Mouse (Mus musculus) midbrain, postnatal 0 days (tissue): ENCODE results near the gene Camk2g. TPM values are rescaled to one million over a fixed set of nuclear protein-coding genes. Genes with fewer than 3 reads are reported as not detected.

Experiments
- ATAC-seq: fragments of 200-750 bp; cut with Nextera tagmentation; 2 replicates; pipeline ENCODE4 v1.8.0; 2017; ENCODE audit warnings: moderate number of reproducible peaks, mild to moderate bottlenecking, moderate TSS enrichment, moderate library complexity; ENCODE audit not compliant: low FRiP score
- DNase-seq: peaks from one replicate; pipeline ENCODE4 v3.0.0-alpha.2; 2015; ENCODE audit warnings: low spot score
- H3K27ac ChIP-seq: fragments of 300-500 bp; sonication (generic); 2 replicates; pipeline ENCODE4 v1.5.1; 2014; ENCODE audit warnings: low read depth, mild to moderate bottlenecking, low read length, mixed read lengths
- H3K27me3 ChIP-seq: fragments of 300-500 bp; sonication (generic); 2 replicates; pipeline ENCODE4 v1.6.1; 2014; ENCODE audit warnings: low read length, control low read depth, mixed read lengths; ENCODE audit not compliant: insufficient read depth
- H3K36me3 ChIP-seq: fragments of 300-500 bp; sonication (generic); 2 replicates; pipeline ENCODE4 v1.6.1; 2014; ENCODE audit warnings: low read length, control low read depth, mixed read lengths; ENCODE audit not compliant: insufficient read depth
- H3K4me1 ChIP-seq: fragments of 300-500 bp; sonication (generic); 2 replicates; pipeline ENCODE4 v1.6.1; 2014; ENCODE audit warnings: mild to moderate bottlenecking, control low read depth, antibody characterized with exemption, low read length, mixed read lengths; ENCODE audit not compliant: insufficient read depth
- H3K4me2 ChIP-seq: fragments of 300-500 bp; sonication (generic); 2 replicates; pipeline ENCODE4 v1.6.1; 2014; ENCODE audit warnings: low read depth, mild to moderate bottlenecking, low read length, mixed read lengths; ENCODE audit not compliant: poor library complexity, severe bottlenecking
- H3K4me3 ChIP-seq: fragments of 300-500 bp; sonication (generic); 2 replicates; pipeline ENCODE4 v1.5.1; 2014; ENCODE audit warnings: low read depth, mild to moderate bottlenecking, low read length, moderate library complexity
- H3K9ac ChIP-seq: fragments of 300-500 bp; sonication (generic); replicated peaks from 2 replicates; pipeline ENCODE4 v1.6.1; 2014; ENCODE audit warnings: mild to moderate bottlenecking, low read length, moderate library complexity, mixed read lengths; ENCODE audit not compliant: poor library complexity, severe bottlenecking
- H3K9me3 ChIP-seq: fragments of 300-500 bp; sonication (generic); 2 replicates; pipeline ENCODE4 v1.6.1; 2016; ENCODE audit warnings: low read length, control low read depth
- CTCF ChIP-seq: IDR thresholded peaks from 2 replicates; pipeline ENCODE4 v1.5.1; 2016; ENCODE audit warnings: antibody characterized with exemption, mild to moderate bottlenecking
- WGBS: fragments of 180-500 bp; shearing (Covaris S2); extraction: QIAGEN DNeasy Blood & Tissue Kit; methylation state at CpG from one replicate; pipeline ENCODE4 v1.1.7; 2014; 5-methylcytosine and 5-hydroxymethylcytosine counted together
- polyA plus RNA-seq: library from polyadenylated mRNA; unstranded; fragments of >200 nt; fragmentation: Nextera tagmentation; extraction: Ambion mirVana; gene quantifications from 2 replicates; pipeline ENCODE4 v1.2.1, GENCODE M21; 2015
- total RNA-seq: library from RNA; depleted of rRNA; stranded (reverse); fragments of >200 nt; gene quantifications from 2 replicates; pipeline ENCODE4 v1.2.3, GENCODE M21; 2014

Gene Camk2g
- total and polyA plus RNA-seq, 2 experiments from 2014 or later, result 261 to 267 TPM

GRCm38 (mm10) chr14:20780217-20780616, 13.7 kb downstream of the Camk2g start:
- ATAC-seq (no peak), DNase-seq (no peak)
- Histone ChIP-seq H3K4me2 (no peak overlapping the region), H3K27ac (no peak overlapping the region), H3K9ac (no peak overlapping the region), H3K36me3 (peaks cover 34% of the 10 kb centered on the region), H3K27me3 (no peaks in the 10 kb centered on the region), H3K4me3 (no peak overlapping the region), H3K4me1 (no peaks in the 10 kb centered on the region), H3K9me3 (no peaks in the 10 kb centered on the region)
- no peak for TF ChIP-seq CTCF
- 91% methylated on average over 8 of the region's 8 CpGs for WGBS

- 70% methylated on average over 8 of the region's 8 CpGs for WGBS
- ATAC-seq, result peak; percentile 81
- no peaks in the 10 kb centered on the region for H3K27me3 ChIP-seq
- H3K36me3 ChIP-seq, result peaks cover 24% of the 10 kb centered on the region
- DNase-seq, result peak; percentile 74
- no peak overlapping the region for H3K4me2 ChIP-seq
- TF ChIP-seq CTCF, result no peak
- peak overlapping the region; percentile 65; the same call in 1 of the 2 replicates for H3K27ac ChIP-seq
- no peak overlapping the region for H3K9ac ChIP-seq
- no peak overlapping the region for H3K4me3 ChIP-seq
- H3K9me3 ChIP-seq, result no peaks in the 10 kb centered on the region
- H3K4me1 ChIP-seq, result no peaks in the 10 kb centered on the region
These were observed 15.4 kb downstream of the Camk2g start for GRCm38 (mm10) chr14:20778496-20778895.

GRCm38 (mm10) chr14:20775661-20776060, 18.2 kb downstream of the Camk2g start:
- Histone ChIP-seq H3K4me3 (no peak overlapping the region), H3K4me1 (no peaks in the 10 kb centered on the region), H3K36me3 (peaks cover 18% of the 10 kb centered on the region), H3K9me3 (no peaks in the 10 kb centered on the region), H3K27me3 (no peaks in the 10 kb centered on the region), H3K9ac (no peak overlapping the region), H3K4me2 (no peak overlapping the region), H3K27ac (peak overlapping the region; percentile 9; the same call in 1 of the 2 replicates)
- WGBS, result 15% methylated on average over 6 of the region's 6 CpGs
- no peak for DNase-seq
- ATAC-seq, result no peak
- TF ChIP-seq CTCF, result no peak

GRCm38 (mm10) chr14:20773410-20773809, 20.5 kb downstream of the Camk2g start:
- WGBS, result 35% methylated on average over 3 of the region's 3 CpGs
- no peak overlapping the region for H3K4me2 ChIP-seq
- ATAC-seq, result no peak

GRCm38 (mm10) chr14:20772808-20773207, 21.1 kb downstream of the Camk2g start:
- no peak overlapping the region for H3K9ac ChIP-seq
- ATAC-seq, result no peak
- WGBS, result 78% methylated on average over 6 of the region's 6 CpGs

More at GRCm38 (mm10) chr14:20773410-20773809, 20.5 kb downstream of the Camk2g start:
- H3K27ac ChIP-seq, result no peak overlapping the region
- no peak overlapping the region for H3K4me3 ChIP-seq
- no peak overlapping the region for H3K9ac ChIP-seq
- TF ChIP-seq CTCF, result no peak
- no peak for DNase-seq
- H3K36me3 ChIP-seq, result peaks cover 19% of the 10 kb centered on the region
- no peaks in the 10 kb centered on the region for H3K4me1 ChIP-seq
- no peaks in the 10 kb centered on the region for H3K27me3 ChIP-seq
- no peaks in the 10 kb centered on the region for H3K9me3 ChIP-seq

GRCm38 (mm10) chr14:20771941-20772340, 21.9 kb downstream of the Camk2g start:
- Histone ChIP-seq H3K9ac (no peak overlapping the region), H3K4me1 (no peaks in the 10 kb centered on the region), H3K36me3 (peaks cover 17% of the 10 kb centered on the region), H3K9me3 (no peaks in the 10 kb centered on the region), H3K4me2 (no peak overlapping the region), H3K4me3 (no peak overlapping the region), H3K27ac (no peak overlapping the region), H3K27me3 (no peaks in the 10 kb centered on the region)
- 95% methylated on average over 3 of the region's 3 CpGs for whole genome bisulfite sequencing
- no peak for TF ChIP-seq CTCF
- ATAC-seq, result no peak
- DNase-seq, result no peak

More at GRCm38 (mm10) chr14:20772808-20773207, 21.1 kb downstream of the Camk2g start:
- Histone ChIP-seq H3K4me1 (no peaks in the 10 kb centered on the region), H3K4me3 (no peak overlapping the region), H3K27me3 (no peaks in the 10 kb centered on the region), H3K36me3 (peaks cover 21% of the 10 kb centered on the region), H3K9me3 (no peaks in the 10 kb centered on the region), H3K4me2 (no peak overlapping the region), H3K27ac (0 out of 2 replicates have a peak overlapping the region, but pooled peaks have one; percentile 32)
- no peak for DNase-seq
- TF ChIP-seq CTCF, result no peak
